ENCODE assay signal across 10 mouse cellular contexts in genomic region chr7:45461781-45462180, GRCm38 (mm10). TPM values are rescaled to one million over a fixed set of nuclear protein-coding genes. Genes with fewer than 3 reads are reported as not detected.
DNase-seq lines count a peak whose midpoint lies in the region; ATAC-seq lines count a peak whose summit lies in the region.
"Had no signal": no experiment of that assay in that cellular context is flagged by ENCODE, and none has a peak within 500 bp of the region (broad histone marks: within the 10 kb centered on the region; RNA-seq: fewer than 3 reads in every experiment).

No protein-coding gene starts in this region.

- intact Hi-C loops in heart, postnatal 10 days (cut with DNase I): no loop called here

- 89% methylated on average over 4 of the region's 4 CpGs for WGBS in heart, embryonic 15.5 days
- WGBS in neural tube, embryonic 13.5 days: 72% methylated on average over 4 of the region's 4 CpGs
- 75% methylated on average over 4 of the region's 4 CpGs for WGBS in neural tube, embryonic 15.5 days
- 71% methylated on average over 4 of the region's 4 CpGs for WGBS in intestine, embryonic 15.5 days

- ATAC-seq in heart, embryonic 15.5 days (replicated peaks; ENCODE audit: insufficient number of reproducible peaks, insufficient read depth, low FRiP score, low read depth): no peak
- ATAC-seq in neural tube, embryonic 13.5 days (ENCODE audit: low read depth): no peak
- no peak for ATAC-seq in neural tube, embryonic 15.5 days (ENCODE audit: low FRiP score)
- ATAC-seq in intestine, embryonic 15.5 days: no peak

- H3K4me1 ChIP-seq in heart, embryonic 15.5 days (replicated peaks): peaks cover 48% of the 10 kb centered on the region
- H3K4me1 ChIP-seq in neural tube, embryonic 13.5 days (replicated peaks): peaks cover 64% of the 10 kb centered on the region
- H3K4me1 ChIP-seq in neural tube, embryonic 15.5 days: peaks cover 62% of the 10 kb centered on the region
- peaks cover 44% of the 10 kb centered on the region for H3K4me1 ChIP-seq in intestine, embryonic 15.5 days (replicated peaks)

- no peak overlapping the region for H3K9ac ChIP-seq in heart, embryonic 15.5 days
- H3K9ac ChIP-seq in neural tube, embryonic 13.5 days: peak overlapping the region; percentile 54
- no peak overlapping the region for H3K9ac ChIP-seq in neural tube, embryonic 15.5 days (replicated peaks)
- no peak overlapping the region for H3K9ac ChIP-seq in intestine, embryonic 15.5 days
- H3K9ac ChIP-seq: hindbrain, embryonic 15.5 days had no signal

- H3K4me3 ChIP-seq in heart, embryonic 15.5 days: no peak overlapping the region
- H3K4me3 ChIP-seq in neural tube, embryonic 13.5 days: no peak overlapping the region
- no peak overlapping the region for H3K4me3 ChIP-seq in neural tube, embryonic 15.5 days (replicated peaks)
- no peak overlapping the region for H3K4me3 ChIP-seq in intestine, embryonic 15.5 days (replicated peaks)
- H3K4me3 ChIP-seq: hindbrain, embryonic 15.5 days had no signal

- H3K9me3 ChIP-seq in heart, embryonic 15.5 days (replicated peaks): no peaks in the 10 kb centered on the region
- H3K9me3 ChIP-seq in neural tube, embryonic 13.5 days: no peaks in the 10 kb centered on the region
- no peaks in the 10 kb centered on the region for H3K9me3 ChIP-seq in neural tube, embryonic 15.5 days (replicated peaks)
- no peaks in the 10 kb centered on the region for H3K9me3 ChIP-seq in intestine, embryonic 15.5 days
- H3K9me3 ChIP-seq: hindbrain, embryonic 15.5 days had no signal

- H3K4me2 ChIP-seq in heart, embryonic 15.5 days: no peak overlapping the region
- no peak overlapping the region for H3K4me2 ChIP-seq in neural tube, embryonic 13.5 days
- H3K4me2 ChIP-seq in neural tube, embryonic 15.5 days: no peak overlapping the region
- peak overlapping the region; percentile 14; the same call in 1 of the 2 replicates for H3K4me2 ChIP-seq in intestine, embryonic 15.5 days (replicated peaks)

- peaks cover 45% of the 10 kb centered on the region for H3K36me3 ChIP-seq in heart, embryonic 15.5 days
- H3K36me3 ChIP-seq in neural tube, embryonic 13.5 days: peaks cover 56% of the 10 kb centered on the region
- peaks cover 44% of the 10 kb centered on the region for H3K36me3 ChIP-seq in neural tube, embryonic 15.5 days
- H3K36me3 ChIP-seq in intestine, embryonic 15.5 days: peaks cover 21% of the 10 kb centered on the region

- no peak for DNase-seq in heart, postnatal 10 days
- DNase-seq in thymus, postnatal 14 days: no peak
- DNase-seq in adrenal gland, postnatal 36 days: no peak
- DNase-seq in cerebellum, postnatal 10 days: no peak

- no peaks in the 10 kb centered on the region for H3K27me3 ChIP-seq in heart, embryonic 15.5 days
- H3K27me3 ChIP-seq in neural tube, embryonic 13.5 days: no peaks in the 10 kb centered on the region
- no peaks in the 10 kb centered on the region for H3K27me3 ChIP-seq in neural tube, embryonic 15.5 days (replicated peaks)
- H3K27me3 ChIP-seq in intestine, embryonic 15.5 days (replicated peaks): no peaks in the 10 kb centered on the region
- H3K27me3 ChIP-seq: hindbrain, embryonic 15.5 days had no signal

- H3K27ac ChIP-seq in heart, embryonic 15.5 days: peak overlapping the region; percentile 67
- peak overlapping the region; percentile 54; the same call in 1 of the 2 replicates for H3K27ac ChIP-seq in neural tube, embryonic 13.5 days (replicated peaks)
- H3K27ac ChIP-seq in neural tube, embryonic 15.5 days (replicated peaks): no peak overlapping the region; the same call in 1 of the 2 replicates
- H3K27ac ChIP-seq in intestine, embryonic 15.5 days: peak overlapping the region; percentile 89

RNA-seq across cellular contexts. Expression of gene Ftl1, which starts 2.1 kb away (rescaled TPM):
- polyA plus RNA-seq in heart, embryonic 15.5 days (2015; fragmentation: Nextera tagmentation; extraction: Ambion mirVana): 3,328 and 3,965 TPM in 2 replicates
- total RNA-seq in heart, postnatal 10 days (2021): 100 to 1,000 TPM; 232 to 268 TPM
- 6,282 and 6,442 TPM in 2 replicates for polyA plus RNA-seq in neural tube, embryonic 13.5 days (2015; fragmentation: Nextera tagmentation; extraction: Ambion mirVana)
- polyA plus RNA-seq in neural tube, embryonic 15.5 days (2015; fragmentation: Nextera tagmentation; extraction: Ambion mirVana): 4,883 and 5,335 TPM in 2 replicates
- 5,581 and 6,050 TPM in 2 replicates for polyA plus RNA-seq in intestine, embryonic 15.5 days (2015; fragmentation: Nextera tagmentation; extraction: Ambion mirVana)
- 1,000 to 10,000 TPM in 1 of 2 experiments, 100 to 1,000 TPM in 1; 896 to 1,448 TPM for total RNA-seq in adrenal gland, postnatal 36 days (2021)

RNA-seq across cellular contexts. Expression of gene Bax, which starts 4.9 kb away (rescaled TPM):
- polyA plus RNA-seq in heart, embryonic 15.5 days (2015; fragmentation: Nextera tagmentation; extraction: Ambion mirVana): 107 and 112 TPM in 2 replicates
- total RNA-seq in heart, postnatal 10 days (2021): 10 to 100 TPM; 44.5 to 45.8 TPM
- 184 and 237 TPM in 2 replicates for polyA plus RNA-seq in neural tube, embryonic 13.5 days (2015; fragmentation: Nextera tagmentation; extraction: Ambion mirVana)
- polyA plus RNA-seq in neural tube, embryonic 15.5 days (2015; fragmentation: Nextera tagmentation; extraction: Ambion mirVana): 224 and 236 TPM in 2 replicates
- 181 and 185 TPM in 2 replicates for polyA plus RNA-seq in intestine, embryonic 15.5 days (2015; fragmentation: Nextera tagmentation; extraction: Ambion mirVana)
- 10 to 100 TPM; 60.1 to 64.5 TPM for total RNA-seq in adrenal gland, postnatal 36 days (2021)

RNA-seq across cellular contexts. Expression of gene Tulp2, which starts 19.9 kb away (rescaled TPM):
- polyA plus RNA-seq in heart, embryonic 15.5 days (2015; fragmentation: Nextera tagmentation; extraction: Ambion mirVana): 0.28 and 1.3 TPM in 2 replicates
- not detected for total RNA-seq in heart, postnatal 10 days (2021)
- 0.13 and 0.29 TPM in 2 replicates for polyA plus RNA-seq in neural tube, embryonic 13.5 days (2015; fragmentation: Nextera tagmentation; extraction: Ambion mirVana)
- polyA plus RNA-seq in neural tube, embryonic 15.5 days (2015; fragmentation: Nextera tagmentation; extraction: Ambion mirVana): 0.15 and 0.59 TPM in 2 replicates
- 1.8 and 1.9 TPM in 2 replicates for polyA plus RNA-seq in intestine, embryonic 15.5 days (2015; fragmentation: Nextera tagmentation; extraction: Ambion mirVana)
- 1 to 10 TPM in 1 of 2 experiments, under 1 TPM in 1; 0.86 to 2.1 TPM for total RNA-seq in adrenal gland, postnatal 36 days (2021)

RNA-seq across cellular contexts. Expression of gene Ruvbl2, which starts 23.9 kb away (rescaled TPM):
- 65.0 and 82.1 TPM in 2 replicates for polyA plus RNA-seq in heart, embryonic 15.5 days (2015; fragmentation: Nextera tagmentation; extraction: Ambion mirVana)
- total RNA-seq in heart, postnatal 10 days (2021): 10 to 100 TPM; 30.4 to 30.7 TPM
- 89.7 and 111 TPM in 2 replicates for polyA plus RNA-seq in neural tube, embryonic 13.5 days (2015; fragmentation: Nextera tagmentation; extraction: Ambion mirVana)
- 92.7 and 114 TPM in 2 replicates for polyA plus RNA-seq in neural tube, embryonic 15.5 days (2015; fragmentation: Nextera tagmentation; extraction: Ambion mirVana)
- polyA plus RNA-seq in intestine, embryonic 15.5 days (2015; fragmentation: Nextera tagmentation; extraction: Ambion mirVana): 147 and 150 TPM in 2 replicates
- 10 to 100 TPM; 50.3 to 56.3 TPM for total RNA-seq in adrenal gland, postnatal 36 days (2021)

RNA-seq across cellular contexts. Expression of gene Gm45808, which starts 24.8 kb away (rescaled TPM):
- polyA plus RNA-seq in heart, embryonic 15.5 days (2015; fragmentation: Nextera tagmentation; extraction: Ambion mirVana): not detected in 2 replicates
- total RNA-seq in heart, postnatal 10 days (2021): 1 to 10 TPM; 2.2 to 2.5 TPM
- polyA plus RNA-seq in neural tube, embryonic 13.5 days (2015; fragmentation: Nextera tagmentation; extraction: Ambion mirVana): not detected in 2 replicates
- not detected in 2 replicates for polyA plus RNA-seq in neural tube, embryonic 15.5 days (2015; fragmentation: Nextera tagmentation; extraction: Ambion mirVana)
- not detected in 2 replicates for polyA plus RNA-seq in intestine, embryonic 15.5 days (2015; fragmentation: Nextera tagmentation; extraction: Ambion mirVana)
- 10 to 100 TPM; 39.2 to 52.3 TPM for total RNA-seq in adrenal gland, postnatal 36 days (2021)
- polyA plus RNA-seq: hindbrain, embryonic 15.5 days; neural tube, embryonic 11.5 days had no signal
